Mouse (Mus musculus) ES-CJ7 (cell line): ENCODE data around the gene Uba2.
A peak's percentile ranks its signal among the peaks of the same experiment; 100 is the strongest.
"Not testable (repeated sequence)": the region's sequence is repeated elsewhere in the genome, so short reads cannot be mapped to it uniquely, and the experiment has no call there.

ENCODE experiments used
- DNase-seq: peaks from one replicate; pipeline ENCODE4 v3.0.0; 2011; ENCODE audit warnings: low read depth, low spot score

Gene Uba2

GRCm38 (mm10) chr7:34166850-34167249 lies 2.5 kb downstream of the Uba2 start:
- peak; percentile 88 for DNase-seq

- peak; percentile 52 for DNase-seq
These were observed 3.4 kb downstream of the Uba2 start for GRCm38 (mm10) chr7:34165999-34166398.

- peak; percentile 60 for DNase-seq
These were observed 4.7 kb downstream of the Uba2 start for GRCm38 (mm10) chr7:34164671-34165070.

- DNase-seq: no peak
These were observed 10.2 kb downstream of the Uba2 start for GRCm38 (mm10) chr7:34159167-34159566.

GRCm38 (mm10) chr7:34157994-34158393 lies 11.4 kb downstream of the Uba2 start:
- no peak for DNase-seq

GRCm38 (mm10) chr7:34147193-34147592 lies 22.2 kb downstream of the Uba2 start:
- DNase-seq: no peak

GRCm38 (mm10) chr7:34141123-34141522 lies 28.3 kb downstream of the Uba2 start:
- DNase-seq: peak; percentile 76

- no peak for DNase-seq
These were observed 29.9 kb downstream of the Uba2 start for GRCm38 (mm10) chr7:34139493-34139892.

- no peak for DNase-seq
These were observed 35.1 kb downstream of the Uba2 start for GRCm38 (mm10) chr7:34134336-34134735.

GRCm38 (mm10) chr7:34133117-34133762 lies 36.2 kb downstream of the Uba2 start, which contains the start of gene Wtip:
TSS of gene Wtip (minus strand) at chr7:34133268.
- DNase-seq: peak; percentile 85

GRCm38 (mm10) chr7:34132355-34133079 lies 36.9 kb downstream of the Uba2 start:
- no peak for DNase-seq

- no peak for DNase-seq
These were observed 37.4 kb downstream of the Uba2 start for GRCm38 (mm10) chr7:34131959-34132354.

GRCm38 (mm10) chr7:34131118-34131517 lies 38.3 kb downstream of the Uba2 start:
- DNase-seq: no peak

- no peak for DNase-seq
These were observed 43.1 kb downstream of the Uba2 start for GRCm38 (mm10) chr7:34126291-34126690.

GRCm38 (mm10) chr7:34125346-34125745 lies 44.1 kb downstream of the Uba2 start:
- DNase-seq: no peak

GRCm38 (mm10) chr7:34122987-34123720 lies 46.2 kb downstream of the Uba2 start:
- no peak for DNase-seq

- not testable (repeated sequence) for DNase-seq
These were observed 48.8 kb downstream of the Uba2 start for GRCm38 (mm10) chr7:34120636-34121035.

- no peak for DNase-seq
These were observed 52.8 kb downstream of the Uba2 start for GRCm38 (mm10) chr7:34116601-34117000.

GRCm38 (mm10) chr7:34109190-34109589 lies 60.2 kb downstream of the Uba2 start:
- no peak for DNase-seq

- DNase-seq: no peak
These were observed 68.1 kb downstream of the Uba2 start for GRCm38 (mm10) chr7:34101276-34101675.

- no peak for DNase-seq
These were observed 69.4 kb downstream of the Uba2 start for GRCm38 (mm10) chr7:34100002-34100401.

GRCm38 (mm10) chr7:34094911-34095481 lies 74.4 kb downstream of the Uba2 start, which contains the start of gene Scgb1b30:
TSS of gene Scgb1b30 (plus strand) at chr7:34095431.
- peak; percentile 1 for DNase-seq
